Mouse (Mus musculus): ENCODE results near the gene Coasy. TPM values are rescaled to one million over a fixed set of nuclear protein-coding genes. Genes with fewer than 3 reads are reported as not detected.

Gene Coasy
- polyA plus RNA-seq, 1 experiment, result 154 TPM

GRCm38 (mm10) chr11:101130056-101130756 lies 47.8 kb downstream of the Coasy start:
- DNase-seq, result no peak
- Histone ChIP-seq H3K27ac (ENCODE audit: insufficient read depth, low read depth, low read length) (no peak overlapping the region), H3K4me1 (ENCODE audit: control insufficient read depth, insufficient read depth, low read length) (no peaks in the 10 kb centered on the region), H3K4me3 (ENCODE audit: insufficient read depth, low read depth, low read length) (no peak overlapping the region), H3K36me3 (ENCODE audit: control insufficient read depth, insufficient read depth, low read length) (no peaks in the 10 kb centered on the region), H3K27me3 (replicated peaks; ENCODE audit: control insufficient read depth, insufficient read depth, low read length) (no peaks in the 10 kb centered on the region)
- WGBS, result 37% methylated on average over 18 of the region's 18 CpGs
- no peak for TF ChIP-seq CTCF (conservative IDR thresholded peaks at IDR 0.05; ENCODE audit: insufficient read depth, insufficient read length, low read depth, low read length)

- no peak overlapping the region for H3K4me3 ChIP-seq (ENCODE audit: insufficient read depth, low read depth, low read length)
- WGBS, result 87% methylated on average over 2 of the region's 2 CpGs
- H3K36me3 ChIP-seq (ENCODE audit: control insufficient read depth, insufficient read depth, low read length), result no peaks in the 10 kb centered on the region
- DNase-seq, result no peak
- H3K27me3 ChIP-seq (replicated peaks; ENCODE audit: control insufficient read depth, insufficient read depth, low read length), result no peaks in the 10 kb centered on the region
- no peak overlapping the region for H3K27ac ChIP-seq (ENCODE audit: insufficient read depth, low read depth, low read length)
- TF ChIP-seq POLR2A (IDR thresholded peaks at IDR 0.05; ENCODE audit: low read depth, low read length), result no peak
- TF ChIP-seq CTCF (conservative IDR thresholded peaks at IDR 0.05; ENCODE audit: insufficient read depth, insufficient read length, low read depth, low read length), result no peak
- no peaks in the 10 kb centered on the region for H3K4me1 ChIP-seq (ENCODE audit: control insufficient read depth, insufficient read depth, low read length)
These were observed 48.8 kb downstream of the Coasy start for GRCm38 (mm10) chr11:101131187-101131586.

- Histone ChIP-seq H3K4me3 (ENCODE audit: insufficient read depth, low read depth, low read length) (no peak overlapping the region), H3K27ac (ENCODE audit: insufficient read depth, low read depth, low read length) (no peak overlapping the region), H3K36me3 (ENCODE audit: control insufficient read depth, insufficient read depth, low read length) (no peaks in the 10 kb centered on the region), H3K27me3 (replicated peaks; ENCODE audit: control insufficient read depth, insufficient read depth, low read length) (no peaks in the 10 kb centered on the region), H3K4me1 (ENCODE audit: control insufficient read depth, insufficient read depth, low read length) (no peaks in the 10 kb centered on the region)
- whole genome bisulfite sequencing, result 90% methylated on average over 6 of the region's 6 CpGs
- DNase-seq, result peak; percentile 42
- TF ChIP-seq CTCF (conservative IDR thresholded peaks at IDR 0.05; ENCODE audit: insufficient read depth, insufficient read length, low read depth, low read length) (peak; percentile 42), POLR2A (IDR thresholded peaks at IDR 0.05; ENCODE audit: low read depth, low read length) (no peak)
These were observed 49.3 kb downstream of the Coasy start for GRCm38 (mm10) chr11:101131701-101132100.

- H3K36me3 ChIP-seq (ENCODE audit: control insufficient read depth, insufficient read depth, low read length), result no peaks in the 10 kb centered on the region
- no peak overlapping the region for H3K27ac ChIP-seq (ENCODE audit: insufficient read depth, low read depth, low read length)
- no peaks in the 10 kb centered on the region for H3K4me1 ChIP-seq (ENCODE audit: control insufficient read depth, insufficient read depth, low read length)
- 57% methylated on average over 12 of the region's 12 CpGs for WGBS
- DNase-seq, result peak; percentile 72
- no peak for TF ChIP-seq POLR2A (IDR thresholded peaks at IDR 0.05; ENCODE audit: low read depth, low read length)
- TF ChIP-seq CTCF (conservative IDR thresholded peaks at IDR 0.05; ENCODE audit: insufficient read depth, insufficient read length, low read depth, low read length), result no peak
- H3K4me3 ChIP-seq (ENCODE audit: insufficient read depth, low read depth, low read length), result no peak overlapping the region
- H3K27me3 ChIP-seq (replicated peaks; ENCODE audit: control insufficient read depth, insufficient read depth, low read length), result no peaks in the 10 kb centered on the region
These were observed 50.7 kb downstream of the Coasy start for GRCm38 (mm10) chr11:101133037-101133436.

- no peaks in the 10 kb centered on the region for H3K36me3 ChIP-seq (ENCODE audit: control insufficient read depth, insufficient read depth, low read length)
- TF ChIP-seq POLR2A (IDR thresholded peaks at IDR 0.05; ENCODE audit: low read depth, low read length), result no peak
- no peak for TF ChIP-seq CTCF (conservative IDR thresholded peaks at IDR 0.05; ENCODE audit: insufficient read depth, insufficient read length, low read depth, low read length)
- 54% methylated on average over 13 of the region's 13 CpGs for WGBS
These were observed 52.0 kb downstream of the Coasy start for GRCm38 (mm10) chr11:101134217-101134865.

More at GRCm38 (mm10) chr11:101134217-101134865, 52.0 kb downstream of the Coasy start:
- peaks cover 3% of the 10 kb centered on the region; the same call in 1 of the 2 replicates for H3K4me1 ChIP-seq (ENCODE audit: control insufficient read depth, insufficient read depth, low read length)
- H3K27me3 ChIP-seq (replicated peaks; ENCODE audit: control insufficient read depth, insufficient read depth, low read length), result no peaks in the 10 kb centered on the region
- no peak overlapping the region for H3K27ac ChIP-seq (ENCODE audit: insufficient read depth, low read depth, low read length)
- DNase-seq, result peak; percentile 32
- H3K4me3 ChIP-seq (ENCODE audit: insufficient read depth, low read depth, low read length), result no peak overlapping the region

Other genes with a start within 250 kb of the Coasy start
- 23.2 and 24.0 TPM in 2 replicates for gene Stat5b, start 231.8 kb upstream of the Coasy start, polyA plus RNA-seq (2012; rRNA removed)
- gene Stat5a, start 223.2 kb upstream of the Coasy start, polyA plus RNA-seq (2012; rRNA removed), result 15.8 and 16.6 TPM in 2 replicates
- 55.5 and 57.2 TPM in 2 replicates for gene Stat3, start 143.0 kb upstream of the Coasy start, polyA plus RNA-seq (2012; rRNA removed)
- gene Cavin1, start 111.7 kb upstream of the Coasy start, polyA plus RNA-seq (2012; rRNA removed), result 32.1 and 35.0 TPM in 2 replicates
- gene Atp6v0a1, start 73.1 kb upstream of the Coasy start, polyA plus RNA-seq (2012; rRNA removed), result 48.4 and 54.0 TPM in 2 replicates
- 50.6 and 60.6 TPM in 2 replicates for gene Naglu, start 12.6 kb upstream of the Coasy start, polyA plus RNA-seq (2012; rRNA removed)
- gene Hsd17b1, start 4.2 kb upstream of the Coasy start, polyA plus RNA-seq (2012; rRNA removed), result 0.44 and 0.83 TPM in 2 replicates
- gene Mlx, start 4.7 kb downstream of the Coasy start, polyA plus RNA-seq (2012; rRNA removed), result 56.9 and 67.9 TPM in 2 replicates
- 1.2 and 1.9 TPM in 2 replicates for gene Psmc3ip, start 12.9 kb downstream of the Coasy start, polyA plus RNA-seq (2012; rRNA removed)
- gene Retreg3, start 37.3 kb downstream of the Coasy start, polyA plus RNA-seq (2012; rRNA removed), result 60.0 and 65.2 TPM in 2 replicates
- 14.1 and 19.2 TPM in 2 replicates for gene Tubg1, start 37.4 kb downstream of the Coasy start, polyA plus RNA-seq (2012; rRNA removed)
- gene Tubg2, start 73.3 kb downstream of the Coasy start, polyA plus RNA-seq (2012; rRNA removed), result 1.4 and 1.8 TPM in 2 replicates
- gene Cntnap1, start 88.0 kb downstream of the Coasy start, polyA plus RNA-seq (2012; rRNA removed), result 3.4 and 3.6 TPM in 2 replicates
- 19.3 and 22.7 TPM in 2 replicates for gene Plekhh3, start 88.8 kb downstream of the Coasy start, polyA plus RNA-seq (2012; rRNA removed)
- 0.33 and 0.34 TPM in 2 replicates for gene Ccr10, start 92.9 kb downstream of the Coasy start, polyA plus RNA-seq (2012; rRNA removed)
- gene Ezh1, start 143.9 kb downstream of the Coasy start, polyA plus RNA-seq (2012; rRNA removed), result 44.8 and 48.5 TPM in 2 replicates
- 75.9 and 86.6 TPM in 2 replicates for gene Ramp2, start 163.5 kb downstream of the Coasy start, polyA plus RNA-seq (2012; rRNA removed)
- gene Vps25, start 171.1 kb downstream of the Coasy start, polyA plus RNA-seq (2012; rRNA removed), result 112 and 116 TPM in 2 replicates
- gene Wnk4, start 178.0 kb downstream of the Coasy start, polyA plus RNA-seq (2012; rRNA removed), result 134 and 160 TPM in 2 replicates
- gene Cntd1, start 196.4 kb downstream of the Coasy start, polyA plus RNA-seq (2012; rRNA removed), result 1.3 and 1.6 TPM in 2 replicates
- gene Coa3, start 196.5 kb downstream of the Coasy start, polyA plus RNA-seq (2012; rRNA removed), result 540 and 572 TPM in 2 replicates
- 61.9 and 89.5 TPM in 2 replicates for gene Becn1, start 219.7 kb downstream of the Coasy start, polyA plus RNA-seq (2012; rRNA removed)
- gene Psme3, start 233.6 kb downstream of the Coasy start, polyA plus RNA-seq (2012; rRNA removed), result 61.6 and 75.5 TPM in 2 replicates
- 2.6 and 3.1 TPM in 2 replicates for gene Aoc2, start 242.5 kb downstream of the Coasy start, polyA plus RNA-seq (2012; rRNA removed)
- gene Aoc3, start 248.0 kb downstream of the Coasy start, polyA plus RNA-seq (2012; rRNA removed), result 12.5 and 14.8 TPM in 2 replicates

Data from kidney, adult 2 months (tissue).